Mouse (Mus musculus) cortical plate, adult 2 months (tissue): ENCODE measurements at regions not wholly inside any gene's neighbourhood (a gene's known extent, or its start where the extent isn't known, plus 50 kb on each side); places are given as distances from the start of the nearest gene placed in this dataset.

Source experiments
- CTCF ChIP-seq: fragments of 200-500 bp; IDR thresholded peaks from 2 replicates; pipeline ENCODE4 v1.5.1; 2011; ENCODE audit warnings: mild to moderate bottlenecking, control low read depth, low read length; ENCODE audit not compliant: insufficient read depth; ENCODE audit errors: extremely low read depth
- POLR2A ChIP-seq: fragments of 200-500 bp; IDR thresholded peaks from 2 replicates; pipeline ENCODE4 v1.6.1; 2011; ENCODE audit warnings: mild to moderate bottlenecking, low read length, control low read depth; ENCODE audit not compliant: insufficient read depth; ENCODE audit errors: extremely low read depth

- TF ChIP-seq CTCF (no peak), POLR2A (no peak)
Measured at GRCm38 (mm10) chr10:43767961-43768726, 133.4 kb downstream of the Qrsl1 start.
